Mouse (Mus musculus) cerebellum, adult 8-10 months (tissue): Measurements from ENCODE around the gene Thnsl1.
"Not testable (repeated sequence)": the region's sequence is repeated elsewhere in the genome, so short reads cannot be mapped to it uniquely, and the experiment has no call there.

ENCODE experiments used
- DNase-seq: peaks from one replicate; pipeline ENCODE4 v3.0.0; 2022

The Thnsl1 gene

DNA sequence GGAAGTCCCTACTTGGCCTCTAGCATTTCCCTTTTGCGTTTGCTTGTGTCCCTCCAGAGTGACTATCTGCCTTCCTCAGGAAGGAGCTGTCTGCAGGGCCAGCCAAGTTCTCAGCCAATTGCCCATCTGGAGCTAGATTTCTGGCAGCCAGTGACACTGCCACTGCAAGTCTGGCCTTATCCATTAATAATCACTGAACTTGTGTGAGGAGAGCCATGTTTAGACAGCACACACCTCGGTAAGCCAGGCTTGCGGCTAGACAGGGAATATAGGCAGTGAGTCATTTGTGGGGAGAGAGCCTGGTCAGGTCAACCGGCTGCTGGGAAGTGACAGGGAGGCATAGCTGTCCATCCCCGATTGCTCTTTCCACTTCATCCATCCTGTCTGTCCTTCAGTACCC is 31.3 kb downstream of the Thnsl1 start:
- peak; percentile 16 for DNase-seq

DNA sequence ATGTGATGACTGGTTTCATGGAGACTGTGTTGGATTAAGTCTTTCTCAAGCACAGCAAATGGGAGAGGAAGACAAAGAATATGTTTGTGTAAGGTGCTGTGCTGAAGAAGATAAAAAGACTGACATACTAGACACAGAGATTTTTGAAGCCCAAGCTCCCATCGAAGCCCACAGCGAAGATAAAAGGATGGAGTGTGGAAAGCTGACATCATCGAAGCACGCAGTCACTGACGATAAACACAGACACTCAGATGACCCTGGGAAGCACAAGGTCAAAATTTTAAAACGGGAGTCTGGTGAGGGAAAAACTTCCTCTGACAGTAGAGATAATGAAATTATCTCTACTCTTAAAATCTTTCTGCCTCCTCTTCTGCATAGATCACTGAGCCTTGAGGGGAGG is 38.6 kb downstream of the Thnsl1 start:
- DNase-seq, result not testable (repeated sequence)

DNA sequence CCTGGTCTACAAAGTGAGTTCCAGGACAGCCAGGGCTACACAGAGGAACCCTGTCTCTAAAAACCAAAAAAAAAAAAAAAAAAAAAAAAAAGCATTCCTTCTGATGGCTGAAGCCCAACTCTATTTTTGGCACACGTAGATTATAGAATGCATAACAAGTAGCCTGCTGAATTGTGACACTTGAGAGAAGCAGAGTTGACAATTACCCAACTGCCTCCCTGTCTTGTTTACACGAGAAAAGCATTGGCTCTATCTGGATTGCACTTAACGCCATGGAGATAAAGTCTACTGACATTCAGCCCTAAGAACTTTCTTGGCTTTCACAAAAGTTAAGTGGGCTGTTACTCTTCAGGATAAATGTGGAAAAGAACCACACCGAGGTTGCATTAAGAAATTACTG is 39.5 kb downstream of the Thnsl1 start:
- DNase-seq, result no peak

DNA sequence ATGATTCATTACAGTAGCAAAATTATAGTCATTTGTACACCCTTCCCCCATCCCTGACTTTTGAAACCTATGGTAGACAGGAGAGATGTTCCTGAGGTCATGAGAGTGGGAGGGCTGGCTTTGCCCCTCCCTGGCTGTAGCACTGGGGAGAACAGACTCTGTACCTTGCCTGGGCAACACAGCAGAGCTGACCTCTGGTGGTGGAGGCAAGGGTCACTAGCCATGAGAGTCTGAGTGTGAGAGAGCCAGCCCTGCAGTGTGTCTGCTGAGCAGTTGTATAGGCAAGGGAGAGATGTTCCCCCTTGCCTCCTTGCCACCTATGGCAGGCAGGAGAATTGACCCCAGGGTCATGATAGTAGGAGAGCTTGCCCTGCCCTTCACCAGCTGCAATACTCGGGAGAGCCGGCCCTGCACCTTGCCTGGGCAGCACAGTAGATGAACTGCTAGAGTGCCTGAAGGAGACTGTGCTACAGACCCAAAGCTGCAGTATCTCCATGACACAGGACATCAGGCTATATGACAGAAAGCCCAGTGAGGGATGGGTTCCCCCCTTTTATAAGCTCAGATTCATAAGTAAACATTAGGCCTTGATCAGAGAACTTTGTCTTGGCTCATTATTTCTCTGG is 40.1 kb downstream of the Thnsl1 start:
- DNase-seq, result no peak

DNA sequence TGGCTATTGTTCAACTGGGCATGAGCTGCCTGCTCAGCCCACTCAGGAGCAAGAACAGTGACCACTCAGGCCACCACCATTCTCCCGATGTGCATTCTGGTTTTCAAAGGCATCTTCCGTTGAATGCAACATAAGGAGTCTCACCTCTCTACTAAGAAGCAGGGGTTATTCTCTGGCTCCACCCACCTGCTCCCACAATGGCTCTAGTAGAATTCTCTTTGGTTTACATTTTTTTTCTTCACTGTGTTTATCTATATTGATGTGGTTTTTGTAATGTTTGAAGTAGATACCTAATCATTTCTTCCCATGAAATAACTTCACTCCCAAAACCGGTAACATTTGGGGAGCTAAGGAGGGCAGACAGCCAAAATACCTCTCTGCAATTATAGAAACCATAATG is 48.1 kb downstream of the Thnsl1 start:
- DNase-seq, result no peak

DNA sequence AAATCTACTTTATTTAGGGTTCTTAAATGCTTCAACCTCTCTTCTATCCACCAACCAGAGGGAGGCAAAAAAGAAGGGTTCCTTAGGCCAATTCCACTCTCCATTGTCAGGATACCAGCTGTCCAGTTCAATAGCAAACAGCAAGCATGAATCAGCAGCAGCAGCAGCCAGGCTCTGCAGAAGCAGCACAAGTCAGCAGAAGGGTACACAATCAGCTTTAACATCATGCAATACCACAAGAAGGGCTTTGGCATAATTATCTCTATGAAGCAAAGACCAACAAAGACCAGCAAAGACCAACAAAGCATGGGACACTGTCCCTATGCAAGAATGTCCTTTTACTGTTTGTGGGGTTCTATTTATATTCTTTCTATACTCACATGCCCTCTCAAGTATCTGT is 48.8 kb downstream of the Thnsl1 start:
- no peak for DNase-seq

DNA sequence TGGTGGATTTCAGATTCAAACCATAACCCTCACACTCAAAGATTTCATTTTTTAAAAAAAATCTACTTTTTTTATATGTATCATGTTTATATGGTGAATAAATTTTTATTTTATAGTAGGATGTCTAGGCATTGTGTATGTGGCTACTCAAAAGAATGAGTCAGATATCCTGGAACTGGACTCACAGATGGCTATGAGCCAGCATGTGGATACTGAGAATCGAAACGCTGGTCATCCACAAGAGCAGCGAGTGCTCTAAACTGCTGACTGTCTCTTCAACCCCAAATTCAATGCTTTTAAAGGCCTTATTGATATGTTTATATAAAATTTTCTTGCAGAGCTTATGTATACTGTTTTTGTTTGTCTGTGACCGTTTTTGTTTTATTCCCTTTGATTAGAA is 52.8 kb downstream of the Thnsl1 start:
- DNase-seq, result no peak

DNA sequence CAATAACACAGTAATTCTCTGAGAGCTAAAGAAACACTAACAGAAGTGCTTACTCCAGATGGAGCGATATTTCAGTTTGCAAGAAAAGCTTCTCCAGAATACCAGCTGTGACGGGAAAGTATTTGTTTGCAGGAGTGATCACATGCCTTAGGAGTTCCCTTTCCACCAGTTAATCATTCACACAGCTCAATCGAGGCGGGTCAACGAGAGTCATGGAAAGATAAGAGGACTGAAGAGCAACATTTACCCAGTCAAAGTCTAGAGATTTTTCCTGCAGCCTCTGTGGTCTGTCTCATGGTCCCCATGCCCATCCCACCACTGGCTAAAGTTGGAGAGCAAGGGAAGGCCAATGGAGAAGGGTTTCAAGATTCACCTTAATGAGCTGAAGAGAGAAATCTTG is 53.6 kb downstream of the Thnsl1 start:
- no peak for DNase-seq

DNA sequence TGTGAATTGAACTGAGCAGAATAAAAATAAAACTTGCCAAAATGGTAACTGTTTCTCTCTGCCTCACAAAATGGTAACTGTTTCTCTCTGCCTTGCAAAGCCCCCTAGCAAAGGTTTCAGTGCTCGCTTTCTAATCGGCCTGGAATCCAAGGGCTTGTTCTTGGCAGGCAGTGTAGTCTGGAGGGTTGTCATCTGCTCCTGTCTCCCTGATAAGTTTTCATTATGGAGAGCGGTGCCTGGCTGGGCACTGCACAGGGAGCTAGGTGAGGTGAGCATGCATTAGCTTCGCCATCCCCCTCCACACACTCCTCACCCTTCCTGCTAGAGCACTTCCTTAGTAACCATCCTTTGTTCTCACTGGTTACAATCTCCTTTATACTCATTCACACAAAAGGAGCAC is 54.5 kb downstream of the Thnsl1 start:
- DNase-seq, result no peak

DNA sequence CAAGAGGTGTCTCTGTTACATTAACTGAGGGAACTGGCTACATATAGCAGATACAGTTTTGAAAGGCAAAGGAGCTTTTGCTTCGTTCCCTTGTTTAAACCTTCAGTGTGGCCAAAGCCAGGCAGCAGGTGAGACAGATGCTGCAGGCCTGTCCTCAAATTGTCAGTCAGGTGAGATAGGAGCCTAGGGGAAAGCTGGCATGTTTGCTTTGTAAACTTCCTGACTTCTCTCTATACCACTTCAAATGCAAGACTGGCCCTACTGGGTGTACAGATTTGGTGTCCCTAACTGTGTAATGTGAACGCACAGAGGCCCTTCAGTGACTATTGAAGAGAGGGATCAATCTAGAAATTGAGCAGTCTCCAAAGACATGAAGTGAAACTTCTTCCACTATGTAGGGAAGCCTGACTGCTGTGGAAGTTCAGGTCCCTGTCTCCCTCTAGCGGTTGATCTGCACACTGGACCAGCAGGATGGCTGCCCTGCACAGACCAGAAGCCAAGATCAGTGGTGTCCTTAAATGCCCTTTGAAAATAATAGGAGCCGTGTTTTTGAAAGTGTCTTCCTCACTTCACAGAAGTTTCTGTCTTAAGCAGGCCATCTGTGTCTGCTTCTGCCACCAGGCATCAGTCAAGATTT is 56.0 kb downstream of the Thnsl1 start:
- peak; percentile 56 for DNase-seq

DNA sequence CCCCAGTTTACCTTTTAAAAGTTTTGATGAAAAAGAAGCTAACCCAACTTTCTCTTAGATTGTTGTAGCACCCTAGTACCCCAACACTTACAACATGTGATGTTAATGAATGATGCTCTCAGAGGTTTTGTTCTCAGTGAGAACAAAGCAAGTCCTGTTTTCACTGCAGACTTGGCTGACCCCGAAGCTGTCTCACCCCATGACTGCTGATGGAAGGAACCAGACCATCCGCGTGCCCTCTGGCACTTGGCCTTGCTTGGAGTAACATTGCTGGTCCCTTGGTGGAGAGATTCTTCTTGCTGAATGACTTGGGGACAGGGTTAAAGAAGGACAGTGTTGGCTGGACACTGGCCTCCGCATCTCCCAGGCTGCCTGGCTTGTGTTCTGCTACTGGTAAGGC is 58.5 kb downstream of the Thnsl1 start:
- no peak for DNase-seq
